Mouse (Mus musculus) MEL (cell line): ENCODE measurements around the gene Otos. TPM values are rescaled to one million over a fixed set of nuclear protein-coding genes. Genes with fewer than 3 reads are reported as not detected.

Source experiments
- DNase-seq: peaks from one replicate; pipeline ENCODE4 v3.0.0; 2011; ENCODE audit warnings: low read depth, low spot score
- H3K27ac ChIP-seq: 2 replicates; pipeline ENCODE4 v1.5.1; 2012; ENCODE audit warnings: low read depth, mild to moderate bottlenecking, control low read depth, low read length, moderate library complexity; ENCODE audit not compliant: control insufficient read depth
- H3K27me3 ChIP-seq, 2 experiments: fragments of 150-350 bp in 1 of 2; sonication (generic) in 1 of 2; 2 replicates each; pipeline ENCODE4 v1.6.1; 2012; ENCODE audit warnings: low read length in 2 of 2, mild to moderate bottlenecking in 2 of 2, improper control_type of control experiment in 1 of 2, moderate library complexity in 1 of 2; ENCODE audit not compliant: insufficient read depth in 2 of 2, control insufficient read depth in 1 of 2
- H3K36me3 ChIP-seq, 2 experiments: 2 replicates each; pipeline ENCODE4 v1.6.1; 2012 to 2014; ENCODE audit warnings: low read length in 2 of 2, improper control_type of control experiment in 1 of 2, inconsistent platforms in 1 of 2, mild to moderate bottlenecking in 1 of 2; ENCODE audit not compliant: insufficient read depth in 2 of 2, control insufficient read depth in 1 of 2
- H3K4me1 ChIP-seq, 2 experiments: fragments of 150-350 bp in 1 of 2; sonication (generic) in 1 of 2; 2 replicates each; pipeline ENCODE4 v1.6.1; 2012; ENCODE audit warnings: low read length in 2 of 2, improper control_type of control experiment in 1 of 2, mild to moderate bottlenecking in 1 of 2; ENCODE audit not compliant: insufficient read depth in 2 of 2, control insufficient read depth in 1 of 2
- H3K4me3 ChIP-seq, 2 experiments: fragments of 150-350 bp in 1 of 2; sonication (generic) in 1 of 2; 2 replicates each; pipeline ENCODE4 v1.5.1; 2012; ENCODE audit warnings: low read depth in 2 of 2, low read length in 2 of 2, mild to moderate bottlenecking in 2 of 2, moderate library complexity in 2 of 2, control low read depth in 1 of 2, improper control_type of control experiment in 1 of 2; ENCODE audit not compliant: control insufficient read depth in 1 of 2, insufficient read depth in 1 of 2
- H3K79me2 ChIP-seq: 2 replicates; pipeline ENCODE4 v1.6.1; 2012; ENCODE audit warnings: mild to moderate bottlenecking, low read length, moderate library complexity; ENCODE audit not compliant: control insufficient read depth, poor library complexity, insufficient read depth
- H3K9ac ChIP-seq: 2 replicates; pipeline ENCODE4 v1.6.1; 2012; ENCODE audit warnings: low read depth, mild to moderate bottlenecking, control low read depth, low read length, moderate library complexity; ENCODE audit not compliant: control insufficient read depth, poor library complexity, severe bottlenecking
- H3K9me3 ChIP-seq: fragments of 150-350 bp; sonication (generic); replicated peaks from 2 replicates; pipeline ENCODE4 v1.6.1; 2012; ENCODE audit warnings: mild to moderate bottlenecking, low read length, improper control_type of control experiment, moderate library complexity; ENCODE audit not compliant: insufficient read depth
- BHLHE40 ChIP-seq: IDR thresholded peaks from 2 replicates; pipeline ENCODE4 v1.6.1; 2012; ENCODE audit warnings: low read depth, mild to moderate bottlenecking, inconsistent platforms, low read length, improper control_type of control experiment, borderline replicate concordance
- CHD1 ChIP-seq: IDR thresholded peaks from 2 replicates; pipeline ENCODE4 v1.6.1; 2012; ENCODE audit warnings: low read depth, mild to moderate bottlenecking, inconsistent platforms, low read length, improper control_type of control experiment
- E2F4 ChIP-seq: IDR thresholded peaks from 2 replicates; pipeline ENCODE4 v1.6.1; 2011; ENCODE audit warnings: low read depth, low read length, improper control_type of control experiment, borderline replicate concordance
- GATA1 ChIP-seq: IDR thresholded peaks from 2 replicates; pipeline ENCODE4 v1.6.1; 2011; ENCODE audit warnings: low read depth, low read length, improper control_type of control experiment
- HCFC1 ChIP-seq: IDR thresholded peaks from 2 replicates; pipeline ENCODE4 v1.6.1; 2012; ENCODE audit warnings: low read depth, mild to moderate bottlenecking, inconsistent platforms, low read length, improper control_type of control experiment, moderate library complexity
- KAT2A ChIP-seq: conservative IDR thresholded peaks from 2 replicates; pipeline ENCODE4 v1.6.1; 2012; ENCODE audit warnings: low read depth, low read length, improper control_type of control experiment, inconsistent platforms
- MXI1 ChIP-seq: IDR thresholded peaks from 2 replicates; pipeline ENCODE4 v1.6.1; 2011; ENCODE audit warnings: mild to moderate bottlenecking, low read depth, low read length, improper control_type of control experiment
- MYC ChIP-seq: IDR thresholded peaks from 2 replicates; pipeline ENCODE4 v1.6.1; 2011; ENCODE audit warnings: low read depth, mild to moderate bottlenecking, low read length, improper control_type of control experiment, moderate library complexity
- NELFE ChIP-seq: IDR thresholded peaks from 2 replicates; pipeline ENCODE4 v1.6.1; 2011; ENCODE audit warnings: low read depth, low read length, improper control_type of control experiment
- NRF1 ChIP-seq: IDR thresholded peaks from 2 replicates; pipeline ENCODE4 v1.6.1; 2014; ENCODE audit warnings: low read depth, mild to moderate bottlenecking, inconsistent platforms, low read length, improper control_type of control experiment, moderate library complexity; ENCODE audit not compliant: poor library complexity, insufficient read depth, severe bottlenecking
- POLR2A ChIP-seq, 2 experiments: IDR thresholded peaks; 2 replicates each; pipeline ENCODE4 v1.6.1; 2011 to 2012; ENCODE audit warnings: low read length in 2 of 2, mild to moderate bottlenecking in 2 of 2, control low read depth in 1 of 2, improper control_type of control experiment in 1 of 2, low read depth in 1 of 2, moderate library complexity in 1 of 2; ENCODE audit not compliant: control insufficient read depth in 1 of 2, insufficient read depth in 1 of 2, poor library complexity in 1 of 2
- RCOR1 ChIP-seq: IDR thresholded peaks from 2 replicates; pipeline ENCODE4 v1.6.1; 2012; ENCODE audit warnings: low read depth, mild to moderate bottlenecking, inconsistent platforms, low read length, improper control_type of control experiment
- TAL1 ChIP-seq: IDR thresholded peaks from 2 replicates; pipeline ENCODE4 v1.6.1; 2012; ENCODE audit warnings: mild to moderate bottlenecking, inconsistent platforms, low read length, moderate library complexity, mixed read lengths
- UBTF ChIP-seq: IDR thresholded peaks from 2 replicates; pipeline ENCODE4 v1.6.1; 2012; ENCODE audit warnings: low read depth, mild to moderate bottlenecking, inconsistent platforms, low read length, improper control_type of control experiment, moderate library complexity, borderline replicate concordance; ENCODE audit not compliant: insufficient read depth
- USF1 ChIP-seq: IDR thresholded peaks from 2 replicates; pipeline ENCODE4 v1.6.1; 2014; ENCODE audit warnings: low read depth, mild to moderate bottlenecking, inconsistent platforms, low read length, improper control_type of control experiment, moderate library complexity
- ZC3H11A ChIP-seq: IDR thresholded peaks from 2 replicates; pipeline ENCODE4 v1.6.1; 2012; ENCODE audit warnings: low read depth, mild to moderate bottlenecking, inconsistent platforms, low read length, improper control_type of control experiment
- ZNF384 ChIP-seq: IDR thresholded peaks from 2 replicates; pipeline ENCODE4 v1.6.1; 2012; ENCODE audit warnings: low read depth, mild to moderate bottlenecking, inconsistent platforms, low read length, improper control_type of control experiment
- polyA plus RNA-seq, 2 experiments: library from polyadenylated mRNA; stranded (reverse) in 1 of 2; unstranded in 1 of 2; fragments of >175 nt in 1 of 2; fragments of >200 nt in 1 of 2; gene quantifications; 2 replicates each; pipeline versions ENCODE4 v1.2.1 to v1.2.4; 2012; ENCODE audit warnings: low replicate concordance in 2 of 2, low read depth in 1 of 2; ENCODE audit not compliant: insufficient read length in 2 of 2, insufficient read depth in 1 of 2, missing spikeins in 1 of 2
- total RNA-seq: library from RNA; depleted of rRNA; stranded (reverse); fragments of 300-350 nt; gene quantifications from 2 replicates; pipeline ENCODE4 v1.2.3, GENCODE M21; 2012

Gene Otos
- total and polyA plus RNA-seq, 3 experiments, result 1.2 to 6.3 TPM; not detected in 1

GRCm38 (mm10) chr1:92636015-92636414, 12.6 kb downstream of the Otos start:
- Histone ChIP-seq H3K79me2 (peaks cover 23% of the 10 kb centered on the region), H3K27me3 (no peaks in the 10 kb centered on the region), H3K9ac (no peak overlapping the region), H3K9me3 (no peaks in the 10 kb centered on the region), H3K36me3 (peaks cover 2 to 11% of the 10 kb centered on the region in 2 experiments; a peak in 3 of 4 replicates), H3K4me1 (peaks cover 0 to 12% of the 10 kb centered on the region in 2 experiments; a peak in 3 of 4 replicates), H3K4me3 (no peak overlapping the region), H3K27ac (no peak overlapping the region)
- TF ChIP-seq GATA1 (no peak), USF1 (peak; percentile 41; the same call in 1 of the 2 replicates), POLR2A (IDR thresholded peaks at IDR 0.05; ENCODE audit: control insufficient read depth in 1 of 2, insufficient read depth in 1 of 2, low read depth in 1 of 2, low read length in 2 of 2, poor library complexity in 1 of 2) (peak in 1 of 2 experiments; percentile 36; a peak in 1 of 4 replicates)
- peak; percentile 27 for DNase-seq

GRCm38 (mm10) chr1:92634976-92635599, 13.6 kb downstream of the Otos start:
- Histone ChIP-seq H3K79me2 (peaks cover 13% of the 10 kb centered on the region), H3K9me3 (no peaks in the 10 kb centered on the region), H3K9ac (no peak overlapping the region), H3K27me3 (no peaks in the 10 kb centered on the region), H3K36me3 (peaks cover 2 to 5% of the 10 kb centered on the region in 2 experiments; a peak in 3 of 4 replicates), H3K27ac (no peak overlapping the region), H3K4me3 (no peak overlapping the region), H3K4me1 (peaks cover 0 to 2% of the 10 kb centered on the region in 2 experiments; a peak in 2 of 4 replicates)
- TF ChIP-seq MXI1 (no peak), CHD1 (no peak), TAL1 (no peak), UBTF (no peak), GATA1 (no peak), HCFC1 (no peak), ZNF384 (no peak), ZC3H11A (no peak), MYC (no peak), NELFE (no peak)
- DNase-seq, result no peak

GRCm38 (mm10) chr1:92634569-92634968, 14.1 kb downstream of the Otos start:
- no peak for TF ChIP-seq NRF1
- TF ChIP-seq MXI1, result no peak
- TF ChIP-seq E2F4, result no peak
- TF ChIP-seq BHLHE40, result no peak
- no peak for TF ChIP-seq KAT2A
- TF ChIP-seq RCOR1, result no peak
- TF ChIP-seq MYC, result no peak
- TF ChIP-seq, all 39 proteins: peak for 0
- Histone ChIP-seq H3K79me2 (peaks cover 9% of the 10 kb centered on the region; the same call in 1 of the 2 replicates), H3K36me3 (peaks cover 1 to 2% of the 10 kb centered on the region in 2 experiments; a peak in 2 of 4 replicates), H3K9me3 (no peaks in the 10 kb centered on the region), H3K4me1 (no peaks in the 10 kb centered on the region; a peak in 1 of 4 replicates), H3K4me3 (no peak overlapping the region), H3K27ac (no peak overlapping the region), H3K9ac (no peak overlapping the region), H3K27me3 (no peaks in the 10 kb centered on the region)
- DNase-seq, result no peak
